ENCODE assay signal across 12 mouse cellular contexts in the genomic region with DNA sequence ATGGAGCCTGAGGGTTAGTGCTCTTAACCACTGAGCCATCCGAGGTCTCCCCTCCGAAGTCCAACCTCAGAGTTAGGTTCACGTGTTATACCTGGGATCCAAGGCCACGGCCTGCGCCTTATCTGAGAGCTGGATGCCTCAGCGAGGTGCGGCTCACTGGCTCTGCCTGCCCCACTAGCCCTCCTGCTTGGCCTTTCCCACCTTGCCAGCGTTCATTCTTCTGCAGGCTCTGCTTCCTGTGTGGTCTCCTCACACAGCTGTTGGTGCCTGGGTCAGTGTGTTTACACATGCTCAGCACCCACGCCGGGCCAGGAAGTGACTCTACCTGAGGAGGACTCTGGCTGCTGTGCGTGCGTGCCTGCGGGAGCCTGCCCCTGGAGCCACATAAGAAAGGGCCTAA. TPM values are rescaled to one million over a fixed set of nuclear protein-coding genes. Genes with fewer than 3 reads are reported as not detected.
A peak's percentile ranks its signal among the peaks of the same experiment; 100 is the strongest.
DNase-seq lines count a peak whose midpoint lies in the region; ATAC-seq lines count a peak whose summit lies in the region.
"Had no signal": no experiment of that assay in that cellular context is flagged by ENCODE, and none has a peak within 500 bp of the region (broad histone marks: within the 10 kb centered on the region; RNA-seq: fewer than 3 reads in every experiment).

No protein-coding gene starts in this region.

- H3K9me3 ChIP-seq in liver, embryonic 16.5 days (replicated peaks; ENCODE audit: control insufficient read depth, low read length) = no peaks in the 10 kb centered on the region
- no peaks in the 10 kb centered on the region for H3K9me3 ChIP-seq in liver, embryonic 12.5 days (replicated peaks)
- no peaks in the 10 kb centered on the region for H3K9me3 ChIP-seq in limb, embryonic 12.5 days
- H3K9me3 ChIP-seq in midbrain, embryonic 10.5 days (replicated peaks) = no peaks in the 10 kb centered on the region
- no peaks in the 10 kb centered on the region for H3K9me3 ChIP-seq in midbrain, embryonic 11.5 days (ENCODE audit: control insufficient read depth, low read length)

- peak; percentile 38 for DNase-seq in T-cell, adult 2 months (ENCODE audit: low spot score)
- DNase-seq in thymus, postnatal 14 days = peak; percentile 62
- DNase-seq in midbrain, embryonic 10.5 days (ENCODE audit: low spot score) = no peak
- no peak for DNase-seq in midbrain, embryonic 11.5 days (ENCODE audit: low spot score, missing footprints)
- DNase-seq: adrenal gland, adult 8-10 months; heart, postnatal 4 days; kidney, adult 9 months; left cerebral cortex, postnatal 4 days had no signal

- peak; percentile 55; the same call in 1 of the 2 replicates for ATAC-seq in liver, embryonic 16.5 days (ENCODE audit: low read depth)
- no peak for ATAC-seq in liver, embryonic 12.5 days
- 0 out of 2 replicates have a peak, but pooled peaks have one; percentile 22 for ATAC-seq in limb, embryonic 12.5 days (ENCODE audit: insufficient number of reproducible peaks, insufficient read depth, low FRiP score, low TSS enrichment, low read depth)
- no peak for ATAC-seq in activated CD4-positive, CD25-positive, alpha-beta regulatory T cell, adult 4 months
- no peak for ATAC-seq in midbrain, embryonic 11.5 days (ENCODE audit: low FRiP score)

- H3K36me3 ChIP-seq in liver, embryonic 16.5 days (ENCODE audit: control insufficient read depth, insufficient read depth) = no peaks in the 10 kb centered on the region
- no peaks in the 10 kb centered on the region for H3K36me3 ChIP-seq in liver, embryonic 12.5 days
- 0 out of 2 replicates have a peak, but pooled peaks cover 3% of the 10 kb centered on the region for H3K36me3 ChIP-seq in limb, embryonic 12.5 days
- no peaks in the 10 kb centered on the region for H3K36me3 ChIP-seq in midbrain, embryonic 10.5 days
- no peaks in the 10 kb centered on the region for H3K36me3 ChIP-seq in midbrain, embryonic 11.5 days (ENCODE audit: control insufficient read depth, insufficient read depth, low read length)

- 54% methylated on average over 13 of the region's 13 CpGs for WGBS in liver, embryonic 16.5 days (ENCODE audit: insufficient replicate concordance)
- WGBS in liver, embryonic 12.5 days (ENCODE audit: insufficient replicate concordance) = 66% methylated on average over 13 of the region's 13 CpGs
- WGBS in limb, embryonic 12.5 days = 61% methylated on average over 13 of the region's 13 CpGs
- WGBS in midbrain, embryonic 10.5 days = 78% methylated on average over 13 of the region's 13 CpGs
- 83% methylated on average over 13 of the region's 13 CpGs for WGBS in midbrain, embryonic 11.5 days

- peaks cover 3% of the 10 kb centered on the region for H3K4me1 ChIP-seq in liver, embryonic 16.5 days (ENCODE audit: control insufficient read depth, low read depth, low read length)
- H3K4me1 ChIP-seq in liver, embryonic 12.5 days = peaks cover 56% of the 10 kb centered on the region
- peaks cover 18% of the 10 kb centered on the region for H3K4me1 ChIP-seq in limb, embryonic 12.5 days (replicated peaks)
- H3K4me1 ChIP-seq in midbrain, embryonic 10.5 days = peaks cover 13% of the 10 kb centered on the region; the same call in 1 of the 2 replicates
- no peaks in the 10 kb centered on the region for H3K4me1 ChIP-seq in midbrain, embryonic 11.5 days (ENCODE audit: control insufficient read depth, insufficient read depth, low read length)

- H3K9ac ChIP-seq in liver, embryonic 16.5 days (ENCODE audit: low read depth, low read length) = no peak overlapping the region
- no peak overlapping the region for H3K9ac ChIP-seq in liver, embryonic 12.5 days
- H3K9ac ChIP-seq in limb, embryonic 12.5 days (replicated peaks) = no peak overlapping the region
- H3K9ac ChIP-seq in midbrain, embryonic 11.5 days (ENCODE audit: low read length) = no peak overlapping the region

- H3K27ac ChIP-seq in liver, embryonic 16.5 days (ENCODE audit: low read length) = no peak overlapping the region
- H3K27ac ChIP-seq in liver, embryonic 12.5 days = no peak overlapping the region
- H3K27ac ChIP-seq in limb, embryonic 12.5 days = no peak overlapping the region
- H3K27ac ChIP-seq in midbrain, embryonic 10.5 days (replicated peaks) = no peak overlapping the region
- no peak overlapping the region for H3K27ac ChIP-seq in midbrain, embryonic 11.5 days (ENCODE audit: low read depth, low read length)

- no peak overlapping the region for H3K4me3 ChIP-seq in liver, embryonic 16.5 days (ENCODE audit: low read depth, low read length)
- H3K4me3 ChIP-seq in liver, embryonic 12.5 days = no peak overlapping the region
- no peak overlapping the region for H3K4me3 ChIP-seq in limb, embryonic 12.5 days (replicated peaks)
- no peak overlapping the region for H3K4me3 ChIP-seq in midbrain, embryonic 10.5 days
- H3K4me3 ChIP-seq in midbrain, embryonic 11.5 days (ENCODE audit: low read depth, low read length) = no peak overlapping the region

- H3K4me2 ChIP-seq in liver, embryonic 16.5 days (ENCODE audit: low read depth, low read length) = no peak overlapping the region
- no peak overlapping the region; the same call in 1 of the 2 replicates for H3K4me2 ChIP-seq in liver, embryonic 12.5 days
- H3K4me2 ChIP-seq in limb, embryonic 12.5 days = no peak overlapping the region
- H3K4me2 ChIP-seq in midbrain, embryonic 11.5 days = no peak overlapping the region

- no peaks in the 10 kb centered on the region for H3K27me3 ChIP-seq in liver, embryonic 16.5 days (ENCODE audit: control insufficient read depth, insufficient read depth, low read depth, low read length)
- H3K27me3 ChIP-seq in liver, embryonic 12.5 days (replicated peaks) = no peaks in the 10 kb centered on the region
- no peaks in the 10 kb centered on the region for H3K27me3 ChIP-seq in limb, embryonic 12.5 days
- no peaks in the 10 kb centered on the region for H3K27me3 ChIP-seq in midbrain, embryonic 10.5 days (ENCODE audit: low read depth, poor library complexity, severe bottlenecking)
- no peaks in the 10 kb centered on the region for H3K27me3 ChIP-seq in midbrain, embryonic 11.5 days (ENCODE audit: control insufficient read depth, insufficient read depth, low read length)

RNA-seq across cellular contexts. Expression of a gene that starts 37.7 kb away (rescaled TPM):
- 0.62 and 0.77 TPM in 2 replicates for polyA plus RNA-seq in liver, embryonic 16.5 days (2015; fragmentation: Nextera tagmentation; extraction: Ambion mirVana)
- polyA plus RNA-seq in liver, embryonic 12.5 days (2016; fragmentation: Nextera tagmentation; extraction: Ambion mirVana) = 2.0 and 2.1 TPM in 2 replicates
- 3.2 and 3.5 TPM in 2 replicates for polyA plus RNA-seq in limb, embryonic 12.5 days (2016; fragmentation: Nextera tagmentation; extraction: Ambion mirVana)
- polyA plus RNA-seq in activated CD4-positive, CD25-positive, alpha-beta regulatory T cell, adult 4 months (2017; shearing (Covaris generic)) = 1 to 10 TPM; 1.7 to 1.9 TPM
- 1.5 and 1.7 TPM in 2 replicates for polyA plus RNA-seq in midbrain, embryonic 10.5 days (2016; fragmentation: Nextera tagmentation; extraction: Ambion mirVana)
- 1.7 and 1.8 TPM in 2 replicates for polyA plus RNA-seq in midbrain, embryonic 11.5 days (2014; fragmentation: Nextera tagmentation; extraction: Ambion mirVana)

RNA-seq across cellular contexts. Expression of a gene that starts 43.2 kb away (rescaled TPM):
- polyA plus RNA-seq in liver, embryonic 16.5 days (2015; fragmentation: Nextera tagmentation; extraction: Ambion mirVana) = 6.7 and 7.3 TPM in 2 replicates
- 18.8 and 22.1 TPM in 2 replicates for polyA plus RNA-seq in liver, embryonic 12.5 days (2016; fragmentation: Nextera tagmentation; extraction: Ambion mirVana)
- polyA plus RNA-seq in limb, embryonic 12.5 days (2016; fragmentation: Nextera tagmentation; extraction: Ambion mirVana) = 36.5 and 44.5 TPM in 2 replicates
- 1 to 10 TPM; 3.4 to 6.4 TPM for polyA plus RNA-seq in activated CD4-positive, CD25-positive, alpha-beta regulatory T cell, adult 4 months (2017; shearing (Covaris generic))
- 28.2 and 30.8 TPM in 2 replicates for polyA plus RNA-seq in midbrain, embryonic 10.5 days (2016; fragmentation: Nextera tagmentation; extraction: Ambion mirVana)
- polyA plus RNA-seq in midbrain, embryonic 11.5 days (2014; fragmentation: Nextera tagmentation; extraction: Ambion mirVana) = 18.5 and 19.5 TPM in 2 replicates

RNA-seq across cellular contexts. Expression of a gene that starts 58.1 kb away (rescaled TPM):
- 280 and 310 TPM in 2 replicates for polyA plus RNA-seq in liver, embryonic 16.5 days (2015; fragmentation: Nextera tagmentation; extraction: Ambion mirVana)
- 472 and 487 TPM in 2 replicates for polyA plus RNA-seq in liver, embryonic 12.5 days (2016; fragmentation: Nextera tagmentation; extraction: Ambion mirVana)
- 535 and 537 TPM in 2 replicates for polyA plus RNA-seq in limb, embryonic 12.5 days (2016; fragmentation: Nextera tagmentation; extraction: Ambion mirVana)
- 1,000 to 10,000 TPM in 1 of 2 experiments, 100 to 1,000 TPM in 1; 852 to 1,030 TPM for polyA plus RNA-seq in activated CD4-positive, CD25-positive, alpha-beta regulatory T cell, adult 4 months (2017; shearing (Covaris generic))
- polyA plus RNA-seq in midbrain, embryonic 10.5 days (2016; fragmentation: Nextera tagmentation; extraction: Ambion mirVana) = 426 and 489 TPM in 2 replicates
- 465 and 471 TPM in 2 replicates for polyA plus RNA-seq in midbrain, embryonic 11.5 days (2014; fragmentation: Nextera tagmentation; extraction: Ambion mirVana)

Comparison
In these comparisons a context has a peak if more than half of its experiments do, and no peak if none do; other contexts are left out.
1. ATAC-seq: peak in liver, embryonic 16.5 days (single experiment) and limb, embryonic 12.5 days (single experiment); none in liver, embryonic 12.5 days (single experiment), activated CD4-positive, CD25-positive, alpha-beta regulatory T cell, adult 4 months (single experiment) and midbrain, embryonic 11.5 days (single experiment).
2. DNase-seq: peak in T-cell, adult 2 months (single experiment) and thymus, postnatal 14 days (single experiment); none in midbrain, embryonic 10.5 days (single experiment) and midbrain, embryonic 11.5 days (single experiment).